Mouse (Mus musculus) central nervous system, embryonic 11.5 days (tissue): ENCODE data around the gene Tnfsf13b. TPM values are rescaled to one million over a fixed set of nuclear protein-coding genes. Genes with fewer than 3 reads are reported as not detected.

ENCODE experiments used
- polyA plus RNA-seq: library from polyadenylated mRNA; depleted of rRNA; stranded (reverse); fragments of >200 nt; gene quantifications from 2 replicates; pipeline ENCODE4 v1.2.3, GENCODE M21; 2012; rRNA removed

Tnfsf13b gene
- 0.89 and 0.97 TPM in 2 replicates for polyA plus RNA-seq

GRCm38 (mm10) chr8:10006156-10006985 lies at the start of gene Tnfsf13b:
Gene Tnfsf13b, plus strand, starts transcription at chr8:10006467.

GRCm38 (mm10) chr8:9977573-9978314 lies 28.5 kb upstream of the Tnfsf13b start, which contains the start of the genes Lig4 and Abhd13:
Gene Lig4, minus strand, starts transcription at chr8:9977686.
Gene Abhd13, plus strand, starts transcription at chr8:9977707.

Other genes starting within 250 kb of the Tnfsf13b start
- gene Fam155a, start 235.3 kb upstream of the Tnfsf13b start, polyA plus RNA-seq, result 5.7 and 5.8 TPM in 2 replicates
- not detected in 2 replicates for gene Gm10217, start 142.2 kb upstream of the Tnfsf13b start, polyA plus RNA-seq
- gene Lig4, start 28.8 kb upstream of the Tnfsf13b start, polyA plus RNA-seq, result 8.6 and 8.7 TPM in 2 replicates
- 7.6 and 12.8 TPM in 2 replicates for gene Abhd13, start 28.8 kb upstream of the Tnfsf13b start, polyA plus RNA-seq
- 3.1 and 3.5 TPM in 2 replicates for gene Myo16, start 147.4 kb downstream of the Tnfsf13b start, polyA plus RNA-seq